Mouse (Mus musculus) embryo, embryonic 10 days (tissue): ENCODE data around the gene Nav3.
"Not testable (repeated sequence)": the region's sequence is repeated elsewhere in the genome, so short reads cannot be mapped to it uniquely, and the experiment has no call there.

Experiments used
- DNase-seq: peaks from one replicate; pipeline ENCODE4 v3.0.0-alpha.2; 2015; ENCODE audit warnings: low spot score

Nav3 gene

GRCm38 (mm10) chr10:110076575-110076974 lies 379.4 kb downstream of the Nav3 start:
- no peak for DNase-seq

- DNase-seq, result no peak
Observed at GRCm38 (mm10) chr10:110072355-110072754, 383.6 kb downstream of the Nav3 start.

DNA sequence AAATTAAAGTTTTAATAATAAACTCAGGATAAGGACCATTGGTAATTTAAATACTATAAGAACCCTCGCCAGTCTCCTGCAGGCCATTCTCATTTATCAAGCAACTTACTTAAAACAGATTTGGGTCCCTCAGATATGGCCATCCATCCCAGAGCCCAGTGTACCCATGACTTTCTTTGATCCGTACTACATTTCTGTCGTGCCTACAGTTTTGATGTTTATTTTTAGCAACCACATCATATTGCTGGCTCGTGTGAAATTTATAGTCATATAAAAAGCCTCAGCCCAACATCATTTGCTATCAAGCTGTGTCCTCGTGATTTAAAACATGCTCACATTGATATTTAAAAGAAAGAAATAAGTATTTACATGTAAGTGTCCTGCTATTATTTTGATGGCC lies 394.8 kb downstream of the Nav3 start:
- DNase-seq, result no peak

DNA sequence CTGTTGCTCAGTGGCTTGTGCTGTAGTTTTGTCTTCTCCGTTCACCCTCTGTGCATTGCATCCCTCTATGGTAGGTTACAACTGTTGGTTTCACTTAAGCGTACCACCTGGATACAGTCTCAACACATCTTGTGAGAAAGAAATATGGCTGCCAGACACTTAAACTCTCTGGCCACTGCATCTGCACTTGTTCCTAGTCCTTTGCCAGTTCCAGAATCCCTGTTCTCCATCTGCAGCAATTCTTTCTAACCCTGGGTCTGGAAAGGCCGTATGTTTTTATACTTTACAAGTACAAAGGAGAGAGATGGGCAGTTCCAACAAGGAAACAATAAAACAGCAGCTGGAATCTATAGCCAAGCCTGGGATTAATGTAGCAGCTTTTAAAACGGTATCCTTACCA lies 418.5 kb downstream of the Nav3 start:
- no peak for DNase-seq

GRCm38 (mm10) chr10:110034582-110035099 lies 421.4 kb downstream of the Nav3 start:
- DNase-seq, result no peak

DNA sequence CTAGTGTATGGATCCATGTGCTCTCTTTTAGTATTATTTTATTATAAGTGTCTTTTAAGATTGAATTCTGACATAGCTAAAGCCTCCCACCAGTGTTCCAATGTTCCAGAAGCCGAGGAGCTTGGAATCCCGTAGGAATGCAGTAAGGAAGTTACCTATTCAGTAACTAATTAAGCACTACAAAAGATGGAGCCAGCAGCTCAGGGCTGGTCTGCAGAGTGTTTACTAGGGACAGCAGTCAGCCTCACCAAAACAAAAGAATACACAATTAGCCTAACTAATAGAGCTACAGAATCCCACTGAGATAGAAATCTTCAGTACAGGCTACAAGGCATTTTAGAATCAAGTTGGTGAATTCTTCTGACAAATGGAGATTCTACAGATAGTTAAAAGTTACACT lies 431.1 kb downstream of the Nav3 start:
- DNase-seq, result not testable (repeated sequence)

DNA sequence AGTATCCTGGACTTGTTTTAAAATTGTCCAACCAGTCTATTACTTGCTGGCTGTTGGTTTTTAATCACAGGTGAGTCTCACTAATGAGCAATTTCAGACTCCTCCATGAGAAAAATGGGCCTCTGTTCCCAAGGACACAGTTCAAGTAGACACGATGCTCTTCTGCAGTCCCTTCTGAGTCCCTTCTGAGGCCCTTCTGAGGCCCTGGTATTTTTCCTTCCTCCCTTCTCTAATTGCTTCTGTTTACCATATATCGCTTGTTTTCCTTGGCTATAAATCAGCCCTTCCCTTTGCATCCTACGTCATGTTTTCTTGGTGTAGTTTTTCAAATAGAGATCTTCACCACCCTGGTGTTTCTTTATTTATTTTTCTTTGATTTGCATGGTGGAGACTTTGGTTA lies 433.9 kb downstream of the Nav3 start:
- DNase-seq, result no peak

DNA sequence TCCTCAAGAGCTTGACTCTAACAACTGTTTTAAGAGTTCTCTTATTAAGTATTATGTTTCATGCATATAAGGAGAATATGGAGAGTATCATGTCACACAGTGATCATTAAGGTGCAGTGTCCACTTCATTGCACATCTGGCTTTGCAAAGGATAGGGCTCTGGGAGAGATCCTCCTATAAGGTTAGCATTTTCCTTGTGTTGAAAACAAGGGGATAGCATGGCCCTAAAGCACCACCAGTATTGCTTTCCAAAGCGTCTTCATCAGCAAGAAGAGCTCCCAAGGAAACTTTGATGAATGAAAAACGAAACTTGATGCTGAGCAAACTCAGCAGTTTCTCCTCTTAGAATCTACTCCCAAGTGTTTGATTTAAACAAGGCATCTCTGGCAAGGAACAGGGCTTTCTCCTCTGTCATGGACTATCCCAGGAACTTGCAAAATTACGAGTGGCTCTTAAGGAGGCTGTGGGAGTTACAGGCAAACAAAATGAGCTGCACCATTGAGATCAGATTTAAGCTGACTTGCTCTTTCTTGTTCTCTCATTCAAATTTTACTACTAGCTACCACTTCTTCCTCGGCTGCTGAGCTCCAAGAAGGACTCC lies 436.6 kb downstream of the Nav3 start:
- DNase-seq, result no peak

DNA sequence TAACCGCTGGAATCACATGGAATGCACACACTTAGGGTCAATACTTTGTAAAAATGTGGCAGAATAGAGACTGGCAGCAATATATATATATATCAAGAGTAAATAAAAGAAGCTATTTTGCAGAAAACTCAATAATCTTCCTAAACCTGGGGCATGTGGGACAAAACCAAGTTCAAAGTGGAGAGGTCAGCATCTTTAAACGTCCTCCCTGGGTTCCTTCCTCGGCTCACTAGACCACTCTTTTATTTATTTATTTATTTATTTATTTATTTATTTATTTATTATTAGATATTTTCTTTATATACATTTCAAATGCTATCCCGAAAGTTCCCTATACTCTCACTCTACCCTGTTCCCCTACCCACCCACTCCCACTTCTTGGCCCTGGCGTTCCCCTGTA lies 454.7 kb downstream of the Nav3 start:
- not testable (repeated sequence) for DNase-seq

DNA sequence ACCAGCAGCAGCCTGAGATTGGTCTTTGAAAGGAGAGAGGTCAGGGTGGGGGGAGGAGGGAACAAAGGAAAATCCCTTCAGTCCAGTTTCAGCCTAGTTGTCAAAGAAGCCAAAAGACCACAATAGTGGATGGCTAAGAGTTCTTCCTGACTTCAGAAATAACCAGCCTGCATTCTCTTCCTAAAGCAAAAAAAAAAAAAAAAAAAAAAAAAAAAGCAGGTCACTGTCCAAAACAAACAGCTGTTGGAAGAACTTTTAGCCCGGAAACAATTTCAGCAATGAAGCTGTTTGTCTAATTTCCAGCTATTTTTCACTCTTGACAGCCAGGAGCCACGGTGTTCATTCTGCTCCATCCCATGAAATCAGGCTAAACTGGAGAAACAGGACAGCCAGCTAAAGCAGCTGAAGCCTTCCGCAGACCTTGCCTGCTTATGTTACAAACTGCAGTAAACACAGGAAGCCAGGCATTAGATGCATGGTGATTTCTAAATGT lies 455.2 kb downstream of the Nav3 start:
- peak; percentile 65 for DNase-seq

GRCm38 (mm10) chr10:109999904-110000303 lies 456.1 kb downstream of the Nav3 start:
- DNase-seq, result peak; percentile 19

DNA sequence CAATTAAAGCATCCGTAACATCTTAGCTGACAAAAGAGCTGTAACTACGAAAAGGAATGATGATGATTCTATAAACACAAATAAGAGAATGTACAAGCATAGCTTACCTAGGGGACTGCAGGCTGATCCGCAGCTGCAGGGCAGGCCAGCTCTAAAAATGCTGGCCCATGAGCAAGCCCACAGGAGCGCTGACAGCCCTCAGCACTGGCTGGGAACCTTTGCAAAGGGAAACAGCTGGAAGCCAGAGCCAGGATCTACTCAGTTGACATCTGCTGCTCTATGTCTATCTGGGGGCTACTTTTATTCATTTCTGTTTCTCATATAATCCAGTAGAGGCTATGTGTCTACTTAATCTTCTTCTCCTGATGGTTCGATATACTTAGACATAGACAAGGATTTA lies 461.7 kb downstream of the Nav3 start:
- DNase-seq, result no peak

DNA sequence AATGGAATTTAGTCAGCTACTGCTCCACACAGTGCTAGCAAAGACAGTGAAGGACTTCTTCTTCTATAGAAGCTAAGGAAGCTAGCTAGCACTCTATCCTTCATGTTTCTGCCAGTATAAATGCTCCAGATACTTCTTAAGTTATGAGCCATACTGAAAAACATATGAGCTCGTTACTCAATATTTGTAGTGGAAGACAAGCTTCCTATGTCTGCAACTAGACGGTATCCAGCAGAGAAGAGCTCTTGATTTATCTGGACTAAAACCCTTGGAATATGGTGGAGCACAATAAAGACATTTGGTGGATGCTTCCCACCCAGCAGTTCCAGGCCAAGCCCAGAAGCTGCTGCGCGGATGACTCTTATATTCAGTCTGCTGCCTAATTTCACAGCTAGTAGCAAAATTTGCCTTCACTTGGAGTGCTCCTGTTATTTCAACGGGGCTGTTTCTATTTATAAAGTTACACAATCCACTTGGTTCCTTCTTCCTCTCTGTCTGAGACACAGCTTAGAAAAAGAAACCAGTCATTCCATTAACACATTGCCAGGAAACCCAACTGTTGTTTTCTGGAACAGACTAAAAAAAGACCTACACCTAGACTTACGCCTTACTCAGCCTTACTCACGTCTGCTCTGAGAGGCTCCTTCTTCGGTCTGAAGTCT lies 470.0 kb downstream of the Nav3 start:
- no peak for DNase-seq

- no peak for DNase-seq
Observed at GRCm38 (mm10) chr10:109976351-109976750, 479.7 kb downstream of the Nav3 start.

DNA sequence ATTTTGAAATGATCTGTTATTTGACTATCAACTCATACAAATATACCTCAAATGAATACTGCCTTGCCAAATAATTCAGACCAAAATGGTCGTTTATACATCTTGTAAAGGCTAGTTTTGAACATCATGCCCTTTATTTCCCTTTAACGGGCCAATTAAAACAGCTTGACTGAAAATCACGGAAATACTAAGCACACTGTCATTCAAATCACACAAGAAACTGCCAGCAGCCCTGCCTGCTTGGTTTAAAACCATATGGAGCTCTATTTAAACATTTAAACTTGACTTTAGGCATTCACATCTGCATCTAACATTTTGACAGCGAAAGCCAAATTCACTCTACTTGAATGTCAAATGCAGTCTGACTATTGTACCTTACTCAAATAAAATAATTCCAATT lies 481.8 kb downstream of the Nav3 start:
- no peak for DNase-seq

DNA sequence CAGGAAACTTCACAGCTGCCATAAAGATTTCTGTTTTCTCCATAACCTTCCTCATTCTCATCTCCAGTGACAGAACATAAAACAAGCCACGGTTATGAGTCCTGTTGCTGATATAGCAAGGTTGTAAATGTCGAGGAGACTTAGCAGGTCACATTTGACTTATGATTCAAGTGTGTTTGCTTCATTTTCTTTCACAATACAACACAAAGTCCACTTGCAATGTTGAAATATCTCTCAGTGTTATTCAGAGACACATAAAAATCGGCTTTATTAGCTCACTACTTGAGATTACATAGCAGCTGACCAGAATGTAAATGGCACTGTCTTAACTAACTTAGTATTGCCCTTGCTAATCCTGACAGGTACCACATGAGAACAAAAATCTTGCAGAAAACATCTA lies 482.5 kb downstream of the Nav3 start:
- no peak for DNase-seq

DNA sequence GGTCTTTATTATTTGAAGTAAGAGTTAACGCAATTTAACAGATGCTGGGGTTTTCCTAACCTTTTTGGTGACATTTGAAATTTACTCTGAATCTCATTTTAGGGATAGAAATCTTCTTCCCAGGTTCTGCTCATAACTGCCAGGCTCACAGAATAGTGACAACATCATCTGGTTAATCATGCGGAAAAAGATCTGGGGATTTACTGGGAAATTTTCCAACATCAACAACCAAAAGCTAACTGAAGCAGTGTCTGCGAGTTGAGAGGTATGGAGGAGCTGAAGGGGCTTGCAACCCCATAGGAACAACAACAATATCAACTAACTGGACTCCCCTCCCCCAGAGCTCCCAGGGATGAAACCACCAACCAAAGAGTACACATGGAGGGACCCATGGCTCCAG lies 505.7 kb downstream of the Nav3 start:
- DNase-seq, result no peak

- DNase-seq, result no peak
Observed at GRCm38 (mm10) chr10:109929319-109929622, 526.7 kb downstream of the Nav3 start.

DNA sequence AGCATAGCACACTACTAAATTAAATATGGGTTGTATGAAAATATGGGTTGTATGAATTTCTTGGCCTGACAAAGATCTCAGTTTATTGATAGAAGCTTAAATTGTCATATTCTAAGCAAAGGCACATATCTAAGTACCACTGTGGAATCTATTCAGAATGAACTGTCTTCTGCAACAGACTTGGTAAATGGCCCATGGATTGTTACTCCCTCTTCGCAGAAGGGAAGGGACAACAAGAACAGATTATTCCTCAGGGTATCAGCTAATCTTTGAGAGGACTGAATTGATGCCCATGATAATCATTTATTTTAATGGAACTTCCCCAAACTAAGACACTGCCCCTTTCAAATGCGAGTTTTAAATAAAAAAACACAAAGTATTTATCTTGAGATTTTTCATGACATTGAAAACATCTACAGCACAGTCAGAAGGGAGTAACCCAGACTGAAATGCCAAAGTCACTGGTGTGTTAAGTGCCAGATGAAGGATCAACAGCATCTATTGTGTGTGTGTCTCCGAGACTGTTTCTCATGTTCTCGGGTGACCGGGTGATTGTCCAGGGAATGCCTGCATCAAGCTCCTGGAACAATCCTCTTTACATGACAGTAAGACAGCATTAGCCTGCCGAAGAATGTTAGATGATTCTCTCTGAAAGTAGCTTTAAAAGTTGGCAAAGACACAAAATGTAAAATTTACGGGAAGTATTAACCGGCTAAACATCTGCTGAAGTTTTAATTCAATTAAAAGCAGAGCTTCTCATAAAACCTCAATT lies 527.3 kb downstream of the Nav3 start:
- peak; percentile 24 for DNase-seq

- DNase-seq, result no peak
Observed at GRCm38 (mm10) chr10:109926149-109926548, 529.9 kb downstream of the Nav3 start.

DNA sequence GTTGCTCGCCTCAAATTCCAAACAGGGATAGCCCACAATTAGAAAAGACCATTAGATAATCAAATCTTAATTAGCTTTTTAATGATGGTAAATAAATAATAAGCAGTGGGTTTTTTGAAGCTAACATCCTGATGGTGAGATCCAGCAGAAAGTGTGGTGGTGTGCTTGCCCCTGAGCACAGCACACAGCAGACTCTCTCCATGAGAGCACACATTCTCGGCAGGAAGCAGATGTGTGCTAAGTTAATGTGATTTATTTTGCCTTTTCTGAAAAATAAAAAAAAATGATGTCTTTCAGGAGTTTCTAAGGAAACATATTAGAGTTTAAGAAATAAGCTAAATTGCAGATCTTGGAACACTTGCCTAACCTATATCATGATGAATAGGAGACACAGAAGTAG lies 531.9 kb downstream of the Nav3 start:
- DNase-seq, result no peak

DNA sequence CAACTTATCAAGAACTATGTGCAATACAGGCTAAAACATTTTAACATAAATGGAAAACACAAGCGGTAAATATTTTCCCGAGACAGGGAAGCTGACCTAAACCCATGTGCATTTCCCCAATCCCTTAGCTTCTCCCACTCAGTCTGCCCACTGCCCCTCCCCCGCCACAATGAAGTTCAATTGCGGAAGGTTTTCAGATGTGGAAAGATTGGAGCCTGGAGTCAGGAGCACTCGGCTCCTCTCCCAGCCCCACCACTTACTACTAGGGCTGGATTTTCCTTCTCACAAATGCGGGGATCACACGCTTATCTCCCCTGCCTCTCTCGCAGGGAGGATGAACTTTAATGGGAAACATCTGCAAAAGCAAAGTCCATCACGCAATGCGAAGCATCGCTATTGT lies 534.6 kb downstream of the Nav3 start:
- DNase-seq, result peak; percentile 11

- DNase-seq, result peak; percentile 88
Observed at GRCm38 (mm10) chr10:109920607-109921187, 535.3 kb downstream of the Nav3 start.
